Mouse (Mus musculus): ENCODE measurements around the gene Klhl28.
A peak's percentile ranks its signal among the peaks of the same experiment; 100 is the strongest.

The Klhl28 gene

DNA sequence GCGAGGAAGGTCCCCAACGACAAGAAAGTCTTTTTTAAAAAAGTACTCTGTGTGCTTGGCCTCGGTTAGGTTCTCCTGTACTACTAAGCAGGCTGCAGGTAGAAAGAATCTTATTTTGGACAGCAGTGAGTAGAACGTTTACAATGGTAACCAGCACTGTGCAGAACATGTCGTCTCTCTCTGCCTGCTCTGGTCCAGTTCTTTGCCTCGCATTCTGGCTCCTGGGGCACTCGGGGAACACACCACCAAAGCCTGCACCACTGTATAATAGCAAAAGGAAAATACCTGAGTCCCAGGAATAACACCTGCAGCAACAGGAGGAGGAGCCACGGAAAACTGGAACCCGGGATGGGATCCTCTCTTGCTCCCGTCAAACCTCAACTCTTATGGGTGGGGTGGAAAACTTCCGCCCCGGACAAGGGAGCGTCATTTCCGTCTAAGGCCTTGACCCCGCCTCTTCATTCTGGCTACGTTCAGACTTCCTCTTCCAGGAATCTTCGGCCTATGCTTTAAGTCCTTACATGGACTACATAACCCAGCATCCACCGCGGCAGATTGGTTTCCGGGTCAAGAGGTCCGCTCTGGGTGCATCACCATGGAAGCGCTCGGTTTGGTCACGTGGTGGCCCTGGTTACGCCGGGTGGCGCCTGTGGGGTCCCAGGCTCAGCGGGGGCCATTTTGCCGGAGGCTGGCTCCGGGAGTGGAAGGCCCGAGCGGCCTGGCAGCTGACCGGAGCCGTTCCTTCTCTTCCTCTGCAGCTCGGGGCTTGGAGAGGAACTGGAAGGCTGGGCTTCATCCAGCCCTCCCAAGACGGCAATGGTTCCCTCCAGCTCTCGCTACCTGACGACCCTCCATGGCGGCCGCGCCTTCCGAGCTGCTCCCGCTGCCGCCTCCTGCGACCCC is at the start of gene Klhl28, which contains the start of gene Togaram1:
TSS of gene Klhl28 (minus strand) at position 411 of the 903 bp plus-strand sequence.
TSS of gene Togaram1 (plus strand) at position 681 of the 903 bp plus-strand sequence.
- peak; percentile 99 for DNase-seq (ENCODE audit: low spot score)

DNA sequence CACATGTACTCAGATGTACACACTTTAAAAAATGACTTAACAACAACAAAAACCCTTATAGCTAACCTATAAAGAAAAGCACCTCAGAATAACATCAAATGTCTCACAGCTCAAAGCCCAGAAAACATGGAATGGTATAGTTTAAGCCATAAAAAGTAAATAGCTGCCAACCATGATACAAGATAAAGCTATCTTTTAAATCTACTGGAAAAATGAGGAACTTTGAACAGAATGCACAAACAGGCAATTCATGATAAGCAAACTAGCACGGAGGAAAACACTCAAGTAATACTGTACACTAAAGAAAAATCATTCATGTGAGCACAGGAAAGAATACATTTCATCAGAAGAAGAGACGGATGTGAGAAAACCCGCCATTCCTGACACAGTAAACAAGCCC is 42.4 kb upstream of the Klhl28 start:
- no peak for DNase-seq (ENCODE audit: low spot score)

DNA sequence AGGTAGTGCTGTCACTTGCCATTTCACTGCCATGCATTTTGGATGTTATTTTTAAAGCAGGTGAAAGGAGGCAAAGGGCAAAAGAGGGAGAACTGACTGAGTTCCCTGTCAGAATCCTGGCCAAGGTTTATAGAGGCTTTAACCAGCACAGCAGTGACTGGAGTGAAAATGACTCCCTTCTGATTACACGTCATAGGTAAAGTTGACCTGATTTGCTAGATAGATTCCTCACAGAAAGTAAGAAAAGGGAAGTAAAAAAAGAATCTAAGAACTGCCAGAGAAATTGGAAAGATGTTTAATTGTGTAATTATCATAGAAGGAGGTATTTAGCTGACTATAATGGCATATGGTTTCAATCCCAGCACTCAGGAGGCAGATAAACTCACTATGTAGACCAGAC is 12.2 kb upstream of the Klhl28 start:
- DNase-seq (ENCODE audit: low spot score), result no peak

DNA sequence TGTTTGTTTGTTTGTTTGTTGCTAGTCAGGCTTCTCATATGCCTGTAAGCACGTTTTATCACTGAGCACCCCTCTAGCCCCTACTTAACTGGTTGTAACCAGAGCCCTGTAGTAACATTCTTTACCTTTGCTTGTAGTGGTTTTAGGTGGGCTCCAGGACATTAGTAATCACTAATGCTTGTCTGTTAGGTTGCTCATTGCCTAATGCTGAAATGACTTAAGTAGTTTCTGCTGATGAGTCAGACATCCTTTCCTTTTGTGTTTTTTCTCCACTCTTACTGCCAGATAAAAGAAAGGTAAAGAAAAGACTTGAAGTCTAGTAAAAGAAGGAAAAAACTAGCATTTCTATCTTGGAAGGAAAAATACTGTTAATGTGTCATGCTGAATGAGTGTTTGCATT is 10.9 kb upstream of the Klhl28 start:
- DNase-seq (ENCODE audit: low spot score), result no peak

DNA sequence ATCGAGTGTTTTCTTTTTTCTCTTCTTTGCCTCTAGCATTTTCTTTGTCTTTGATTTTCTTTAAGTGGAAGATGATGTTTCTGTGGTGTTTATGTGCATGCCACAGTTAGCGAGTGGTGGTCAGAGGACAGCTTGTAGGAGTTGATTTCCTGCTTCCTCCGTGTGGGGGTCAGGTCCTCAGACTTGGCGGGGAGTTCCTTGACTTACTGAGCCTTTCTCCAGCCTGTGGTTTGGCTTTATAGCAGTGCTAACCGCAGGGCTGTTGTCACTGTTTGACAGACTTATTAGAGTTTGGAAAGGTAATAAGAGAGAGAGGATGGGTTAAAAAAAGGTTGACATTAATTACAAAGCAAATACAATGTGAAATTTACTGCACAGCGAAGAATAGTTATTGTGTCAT is 10.2 kb upstream of the Klhl28 start:
- DNase-seq (ENCODE audit: low spot score), result no peak

DNA sequence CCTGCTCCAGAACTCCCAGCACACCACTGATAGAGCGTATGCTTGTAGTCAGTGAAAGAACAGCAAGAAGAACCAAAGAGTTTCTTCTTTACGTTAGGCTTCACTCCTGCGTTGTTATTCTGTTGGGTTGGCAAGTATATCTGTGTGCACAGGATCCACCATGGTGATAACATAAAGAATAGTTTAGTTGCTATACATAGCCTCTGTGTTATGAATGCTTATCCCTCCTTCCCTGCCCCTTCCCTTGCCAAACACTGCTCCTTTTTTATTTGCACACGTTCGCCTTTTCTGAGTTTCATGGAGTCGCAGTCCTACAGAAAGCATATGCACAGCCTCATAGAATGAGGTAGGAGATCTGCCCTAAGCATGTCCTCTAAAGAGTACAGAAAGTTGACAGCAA is 6.7 kb upstream of the Klhl28 start:
- DNase-seq (ENCODE audit: low spot score), result no peak

DNA sequence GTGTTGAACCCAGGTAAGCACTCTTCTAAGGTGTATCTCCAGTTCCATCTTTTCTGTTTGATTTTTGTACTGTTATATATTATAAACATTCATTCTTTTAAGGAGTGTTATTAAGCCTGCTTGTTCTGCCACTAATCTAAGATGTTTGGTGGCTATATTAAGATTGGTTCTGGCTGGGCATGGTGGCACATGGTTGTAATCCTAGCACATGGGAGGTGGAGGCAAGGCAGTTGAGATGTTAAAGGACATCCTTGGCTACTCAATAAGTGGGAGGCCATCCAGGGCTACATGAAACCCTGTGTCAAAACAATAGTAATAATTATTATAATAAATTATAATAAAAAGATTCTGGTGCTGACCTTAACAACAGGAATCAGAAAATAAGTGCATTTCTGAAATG is 6.1 kb upstream of the Klhl28 start:
- DNase-seq (ENCODE audit: low spot score), result no peak

DNA sequence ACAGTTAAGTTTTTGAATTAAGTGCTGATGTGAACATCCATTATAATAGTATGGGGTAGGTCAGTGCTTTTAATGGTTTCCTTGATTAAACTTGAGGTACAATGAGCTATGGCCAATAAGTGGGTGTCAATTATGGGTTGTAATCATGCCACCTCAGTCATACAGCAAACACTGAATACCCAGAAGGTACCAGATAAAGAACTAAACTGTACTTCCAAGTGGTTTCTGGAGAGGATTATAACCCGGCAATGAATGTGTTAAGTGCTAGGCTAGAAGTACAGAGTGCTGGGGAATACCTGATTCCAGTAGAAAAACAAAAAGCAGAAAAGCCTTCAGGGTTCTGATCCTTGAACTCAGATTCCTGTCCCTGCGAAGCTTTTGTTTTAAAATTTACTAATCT is 2.7 kb upstream of the Klhl28 start:
- DNase-seq (ENCODE audit: low spot score), result no peak

DNA sequence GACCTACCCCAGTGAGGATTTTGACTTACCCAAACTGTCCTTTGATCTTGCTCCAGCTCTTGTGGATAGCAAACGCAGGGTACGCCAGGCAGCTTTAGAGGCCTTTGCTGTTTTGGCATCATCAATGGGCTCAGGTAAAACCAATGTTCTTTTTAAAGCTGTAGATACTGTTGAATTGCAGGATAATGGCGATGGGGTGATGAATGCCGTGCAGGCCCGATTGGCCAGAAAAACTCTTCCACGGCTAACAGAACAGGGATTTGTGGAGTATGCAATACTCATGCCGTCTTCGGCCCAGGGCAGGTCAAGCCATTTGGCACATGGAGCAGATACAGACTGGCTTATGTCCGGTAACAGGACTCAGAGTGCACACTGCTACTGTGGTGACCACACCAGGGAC is 2.1 kb upstream of the Klhl28 start:
- DNase-seq (ENCODE audit: low spot score), result no peak

DNA sequence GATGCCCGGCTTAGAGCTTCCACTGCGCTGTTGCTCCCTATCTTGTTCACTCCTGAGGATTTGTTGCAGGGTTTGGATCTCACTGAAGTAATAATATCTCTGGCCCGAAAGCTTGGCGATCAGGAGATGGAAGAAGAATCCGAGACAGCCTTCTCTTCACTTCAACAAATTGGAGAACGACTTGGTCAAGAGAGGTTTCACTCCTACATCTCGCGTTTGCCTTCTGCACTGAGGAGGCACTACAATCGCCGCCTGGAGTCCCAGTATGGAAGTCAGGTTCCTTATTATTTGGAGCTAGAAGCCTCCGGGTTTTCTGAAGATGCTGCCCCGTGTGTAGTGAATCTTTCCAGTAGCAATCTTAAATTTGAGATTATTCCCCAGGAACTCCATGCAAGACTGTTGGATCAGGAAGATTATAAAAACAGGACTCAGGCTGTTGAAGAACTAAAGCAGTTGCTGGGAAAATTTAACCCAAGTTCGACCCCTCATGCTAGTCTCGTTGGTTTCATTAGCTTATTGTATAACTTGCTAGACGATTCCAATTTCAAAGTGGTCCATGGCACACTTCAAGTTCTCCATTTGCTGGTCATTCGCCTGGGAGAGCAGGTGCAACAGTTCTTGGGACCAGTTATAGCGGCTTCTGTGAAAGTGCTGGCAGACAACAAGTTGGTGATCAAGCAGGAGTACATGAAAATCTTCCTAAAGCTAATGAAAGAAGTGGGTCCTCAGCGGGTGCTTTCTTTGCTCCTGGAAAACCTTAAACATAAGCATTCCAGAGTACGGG is 1.5 kb upstream of the Klhl28 start:
- DNase-seq (ENCODE audit: low spot score), result no peak

DNA sequence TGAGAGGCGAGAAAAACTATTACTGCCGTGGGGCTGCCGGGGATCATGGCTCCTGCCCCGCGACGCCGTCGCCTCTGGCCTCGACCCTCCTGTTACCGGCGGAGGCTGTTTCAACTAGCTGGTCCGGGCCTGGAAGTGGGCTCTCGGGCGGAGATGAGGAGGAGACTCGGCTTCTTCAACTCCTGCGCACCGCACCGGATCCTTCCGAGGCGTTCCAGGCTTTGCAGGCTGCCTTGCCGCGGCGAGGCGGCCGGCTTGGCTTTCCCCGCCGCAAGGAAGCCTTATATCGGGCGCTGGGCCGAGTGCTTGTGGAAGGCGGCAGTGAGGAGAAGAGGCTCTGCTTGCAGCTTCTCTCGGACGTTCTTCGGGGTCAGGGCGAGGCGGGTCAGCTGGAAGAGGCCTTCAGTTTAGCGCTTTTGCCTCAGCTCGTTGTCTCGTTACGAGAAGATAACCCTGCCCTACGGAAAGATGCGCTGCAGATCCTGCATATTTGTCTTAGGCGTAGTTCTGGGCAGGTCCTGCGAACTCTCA is 832 bp upstream of the Klhl28 start:
- peak; percentile 39 for DNase-seq (ENCODE audit: low spot score)

DNA sequence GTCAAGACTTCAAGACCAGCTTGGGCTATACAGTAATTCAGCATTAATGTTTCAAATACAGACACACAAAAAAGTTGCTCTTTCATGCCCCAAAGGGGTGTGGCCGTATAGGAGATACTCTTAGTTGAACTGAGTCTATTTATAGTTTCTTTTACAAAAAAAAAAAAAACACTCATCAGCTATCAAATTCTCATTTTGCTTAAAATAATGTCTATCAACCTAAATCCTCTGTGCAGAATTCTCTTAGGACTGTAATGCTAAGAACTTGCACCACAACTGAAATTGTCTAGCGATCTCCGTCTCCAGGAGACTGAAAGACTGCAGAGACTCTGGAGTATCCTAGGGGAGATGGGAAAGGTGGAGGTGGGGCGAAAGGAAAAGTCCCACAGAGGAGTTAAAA is 774 bp downstream of the Klhl28 start:
- DNase-seq (ENCODE audit: low spot score), result peak; percentile 7

DNA sequence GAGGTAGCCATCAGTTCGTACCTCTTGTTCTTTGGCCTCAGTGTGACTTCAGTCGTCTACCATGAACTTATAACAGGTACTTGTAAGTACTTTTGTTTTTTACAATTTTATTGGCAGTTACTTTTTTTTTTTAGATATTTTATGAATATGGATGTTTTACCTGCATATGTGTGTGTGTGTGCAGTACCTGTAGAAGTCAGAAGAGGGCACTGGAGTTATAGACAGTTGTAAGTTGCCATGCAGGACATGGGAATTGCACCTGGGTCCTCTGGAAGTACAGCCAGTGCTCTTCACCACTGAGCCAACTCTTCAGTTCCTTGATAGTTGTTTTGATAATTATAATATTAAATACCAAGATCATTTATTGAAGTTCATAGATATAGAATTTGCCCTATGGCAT is 27.8 kb downstream of the Klhl28 start:
- no peak for DNase-seq (ENCODE audit: low spot score)

DNA sequence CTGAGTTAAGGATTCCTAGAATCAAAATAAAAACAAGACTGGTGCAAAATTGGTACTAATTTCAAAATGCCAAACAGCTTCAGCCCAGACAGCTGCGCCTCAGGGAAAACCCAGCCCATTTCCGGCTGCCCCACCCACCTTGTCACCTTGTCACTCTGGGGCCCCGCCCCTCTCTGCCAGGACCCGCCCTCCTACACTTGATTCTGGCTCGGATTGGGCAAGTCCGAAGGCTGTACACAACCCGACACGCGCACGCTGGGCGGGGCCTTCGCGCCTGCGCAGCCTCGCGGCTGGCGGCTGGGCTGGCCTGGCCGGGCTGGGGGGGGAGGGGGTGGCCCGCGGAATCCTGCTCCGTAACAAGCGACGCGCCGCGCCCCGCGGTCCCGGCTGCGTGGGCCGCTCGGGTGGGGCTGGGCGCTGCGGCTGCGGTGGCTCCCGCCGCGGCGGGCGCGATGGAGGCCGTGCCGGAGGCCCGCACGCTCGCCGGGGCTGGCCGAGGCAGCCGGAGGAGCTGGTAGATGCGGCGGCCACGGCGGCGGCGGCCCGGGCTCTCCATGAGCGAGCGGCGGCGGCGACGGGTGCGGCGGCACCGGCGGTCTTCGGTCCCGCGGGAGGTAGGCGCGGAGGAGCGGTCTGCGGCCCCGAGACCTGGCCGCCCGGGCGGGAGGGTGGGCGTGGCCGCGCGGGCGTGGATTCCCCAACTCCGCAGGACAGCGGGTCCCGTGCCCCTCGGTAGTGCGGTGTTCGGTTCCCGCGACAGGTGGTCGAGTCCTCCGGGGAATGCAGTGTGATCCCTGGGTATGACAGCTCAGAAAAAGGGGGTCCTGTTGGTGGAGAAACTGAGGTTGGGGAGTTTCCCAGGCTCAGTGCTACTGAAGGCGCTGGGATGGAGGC is 47.5 kb downstream of the Klhl28 start, which contains the start of gene Gm527:
TSS of gene Gm527 (plus strand) at position 329 of the 894 bp plus-strand sequence.
- DNase-seq (ENCODE audit: low spot score), result peak; percentile 94

DNA sequence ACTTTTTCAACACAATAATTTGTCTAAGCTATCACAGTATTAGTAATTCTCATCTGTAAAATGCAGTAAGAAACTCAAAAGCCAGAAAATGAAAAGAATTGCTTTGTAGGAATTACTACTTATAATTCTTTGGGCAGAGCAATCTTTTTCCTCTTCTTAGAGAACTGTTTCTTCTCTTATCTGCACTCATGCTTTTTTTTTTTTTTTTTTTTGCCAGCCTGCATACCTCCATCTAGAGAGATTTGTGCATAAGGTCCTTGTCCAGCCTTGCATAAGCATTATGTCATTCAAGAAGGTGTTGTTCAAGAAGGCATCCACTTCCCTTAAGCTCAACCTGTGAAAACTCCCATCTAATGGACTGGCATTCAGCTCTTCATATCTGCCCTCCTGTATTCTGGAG is 48.6 kb downstream of the Klhl28 start:
- DNase-seq (ENCODE audit: low spot score), result no peak

DNA sequence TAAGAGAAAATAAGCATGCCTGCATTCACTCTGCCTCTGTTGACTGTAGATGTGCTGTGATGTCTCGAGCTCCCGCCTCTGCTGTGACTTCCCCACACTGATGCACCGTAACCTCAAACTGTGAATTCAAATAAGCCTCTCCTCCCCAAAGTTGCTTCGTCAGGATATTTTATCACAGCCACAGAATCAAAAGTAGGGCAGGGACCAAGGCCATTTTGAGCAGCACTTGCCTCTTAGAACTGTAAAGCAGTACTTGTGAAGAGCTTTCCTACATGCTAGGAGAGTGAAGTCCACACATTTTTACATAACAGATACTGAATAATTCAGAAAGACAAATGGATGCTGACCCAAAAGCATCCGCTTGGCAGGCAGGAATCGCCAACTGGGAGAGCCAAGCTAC is 52.3 kb downstream of the Klhl28 start:
- no peak for DNase-seq (ENCODE audit: low spot score)

DNA sequence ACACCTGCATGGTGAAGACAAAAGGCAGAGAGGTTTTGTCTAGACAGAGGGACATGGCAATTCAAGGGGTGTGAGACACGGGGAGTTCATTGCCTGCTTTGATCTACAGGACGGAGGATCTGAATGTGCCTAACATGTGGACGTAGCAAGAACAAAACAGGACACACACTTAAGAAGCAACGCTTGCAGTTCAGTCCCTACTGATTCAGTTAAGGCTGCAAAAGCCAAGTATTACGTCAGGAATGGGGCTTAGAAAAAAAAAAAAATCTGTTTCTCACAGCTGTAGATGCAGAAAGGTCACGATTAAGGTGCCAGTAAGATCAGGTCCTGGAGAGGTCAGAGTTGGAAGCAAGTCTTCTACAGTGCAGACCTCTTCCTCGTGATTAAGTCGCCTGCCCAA is 62.1 kb downstream of the Klhl28 start:
- no peak for DNase-seq (ENCODE audit: low spot score)

DNA sequence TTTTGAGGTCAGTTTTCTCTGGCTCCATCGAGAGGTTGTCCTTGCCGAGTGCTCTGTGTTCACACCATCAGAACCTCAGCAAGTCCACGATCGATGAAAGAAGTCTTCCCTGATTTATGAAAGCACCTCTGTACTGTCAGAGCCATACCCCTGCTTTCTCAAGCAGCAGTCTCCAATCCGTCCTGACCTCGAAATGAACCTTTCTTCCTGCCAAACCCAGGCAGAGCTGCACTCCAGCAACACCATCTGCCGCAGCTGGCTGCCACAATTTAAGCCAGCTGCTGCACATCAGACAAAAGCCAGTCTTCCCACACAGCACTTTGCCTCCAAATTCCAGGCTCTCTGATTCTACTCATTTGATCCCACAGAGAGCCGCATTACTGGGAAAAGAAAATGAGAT is 62.8 kb downstream of the Klhl28 start:
- DNase-seq (ENCODE audit: low spot score), result no peak

DNA sequence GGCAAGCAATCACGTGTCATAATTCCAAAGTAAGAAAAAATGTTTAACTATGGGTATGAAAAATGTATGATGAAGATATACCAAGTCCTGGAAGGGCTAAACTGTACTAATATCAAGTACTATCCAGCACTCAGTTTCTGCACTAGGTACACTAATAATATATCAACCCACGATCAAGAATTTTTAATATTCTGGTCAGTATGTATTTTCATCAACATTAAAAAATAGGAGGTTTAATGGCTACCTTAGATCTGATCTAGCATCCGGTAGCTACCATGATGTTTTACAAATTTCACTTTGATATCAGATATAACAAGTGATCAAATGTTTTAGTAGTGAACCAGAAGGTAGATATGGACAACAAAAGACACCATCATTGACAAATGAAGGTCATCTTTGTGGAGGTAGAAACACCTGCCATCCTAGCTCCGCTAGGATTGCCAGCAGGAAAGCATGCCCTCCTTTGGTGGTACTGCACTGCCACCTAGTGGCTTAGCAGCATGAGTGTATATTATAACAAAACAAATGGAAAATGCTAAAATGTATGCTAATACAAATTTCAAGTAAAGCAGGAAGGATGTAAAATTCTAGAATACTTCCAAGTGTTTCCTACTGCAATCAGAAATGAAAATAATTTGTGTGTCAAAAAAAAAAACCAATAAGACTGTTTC is 68.1 kb downstream of the Klhl28 start:
- peak; percentile 33 for DNase-seq (ENCODE audit: low spot score)

All from layer of hippocampus, adult 11-12 months (tissue).